Mouse (Mus musculus) heart, adult 2 months (tissue): ENCODE data around the gene Atxn7. TPM values are rescaled to one million over a fixed set of nuclear protein-coding genes. Genes with fewer than 3 reads are reported as not detected.

Experiments used
- DNase-seq, 2 experiments: peaks; one replicate each; pipeline ENCODE4 v3.0.0; 2021
- H3K27ac ChIP-seq: fragments of 200-600 bp; 2 replicates; pipeline ENCODE4 v1.8.1; 2022
- H3K27me3 ChIP-seq: fragments of 200-500 bp; 2 replicates; pipeline ENCODE4 v1.6.1; 2012; ENCODE audit warnings: mild to moderate bottlenecking, low read length, inconsistent platforms, mixed read lengths; ENCODE audit not compliant: control insufficient read depth, insufficient read depth
- H3K36me3 ChIP-seq: fragments of 200-500 bp; 2 replicates; pipeline ENCODE4 v1.6.1; 2012; ENCODE audit warnings: low read length, inconsistent platforms; ENCODE audit not compliant: control insufficient read depth, insufficient read depth
- H3K4me1 ChIP-seq: fragments of 200-500 bp; 2 replicates; pipeline ENCODE4 v1.6.1; 2011; ENCODE audit warnings: low read length; ENCODE audit not compliant: control insufficient read depth, insufficient read depth
- H3K4me3 ChIP-seq: fragments of 200-600 bp; 2 replicates; pipeline ENCODE4 v1.8.1; 2022
- H3K79me2 ChIP-seq: fragments of 200-500 bp; replicated peaks from 2 replicates; pipeline ENCODE4 v1.6.1; 2012; ENCODE audit warnings: mild to moderate bottlenecking, inconsistent platforms, low read length, moderate library complexity, mixed read lengths; ENCODE audit not compliant: control insufficient read depth, insufficient read depth
- H3K9ac ChIP-seq: fragments of 200-500 bp; 2 replicates; pipeline ENCODE4 v1.6.1; 2012; ENCODE audit warnings: low read depth, mild to moderate bottlenecking, control low read depth, inconsistent platforms, low read length, mixed read lengths
- CTCF ChIP-seq: fragments of 200-600 bp; IDR thresholded peaks from 2 replicates; pipeline ENCODE4 v1.8.1; 2022; ENCODE audit warnings: antibody characterized with exemption, mild to moderate bottlenecking, moderate library complexity
- EP300 ChIP-seq: fragments of 200-500 bp; IDR thresholded peaks from 2 replicates; pipeline ENCODE4 v1.6.1; 2011; ENCODE audit warnings: low read depth, low read length, control low read depth; ENCODE audit not compliant: insufficient read depth
- POLR2A ChIP-seq: fragments of 200-500 bp; IDR thresholded peaks from 2 replicates; pipeline ENCODE4 v1.6.1; 2011; ENCODE audit warnings: mild to moderate bottlenecking, low read depth, low read length, control low read depth; ENCODE audit not compliant: insufficient read depth
- WGBS: fragments of 180-500 bp; shearing (Covaris S2); methylation state at CpG from one replicate; pipeline ENCODE4 v1.1.7; 2018; 5-methylcytosine and 5-hydroxymethylcytosine counted together
- intact Hi-C: fragments of 180-260 bp; cut with DNase I; formaldehyde crosslinking; loops from one replicate; pipeline ENCODE4 v1.15.1; 2025
- polyA plus RNA-seq: library from polyadenylated mRNA; depleted of rRNA; stranded (reverse); fragments of >200 nt; gene quantifications from 2 replicates; pipeline ENCODE4 v1.2.3, GENCODE M21; 2012
- total RNA-seq, 2 experiments: library from RNA; stranded (reverse); gene quantifications; 2 replicates each; pipeline ENCODE4 v1.2.3; 2021

The Atxn7 gene
- total and polyA plus RNA-seq, 3 experiments, result 13.9 to 16.2 (median 16.1) TPM

DNA sequence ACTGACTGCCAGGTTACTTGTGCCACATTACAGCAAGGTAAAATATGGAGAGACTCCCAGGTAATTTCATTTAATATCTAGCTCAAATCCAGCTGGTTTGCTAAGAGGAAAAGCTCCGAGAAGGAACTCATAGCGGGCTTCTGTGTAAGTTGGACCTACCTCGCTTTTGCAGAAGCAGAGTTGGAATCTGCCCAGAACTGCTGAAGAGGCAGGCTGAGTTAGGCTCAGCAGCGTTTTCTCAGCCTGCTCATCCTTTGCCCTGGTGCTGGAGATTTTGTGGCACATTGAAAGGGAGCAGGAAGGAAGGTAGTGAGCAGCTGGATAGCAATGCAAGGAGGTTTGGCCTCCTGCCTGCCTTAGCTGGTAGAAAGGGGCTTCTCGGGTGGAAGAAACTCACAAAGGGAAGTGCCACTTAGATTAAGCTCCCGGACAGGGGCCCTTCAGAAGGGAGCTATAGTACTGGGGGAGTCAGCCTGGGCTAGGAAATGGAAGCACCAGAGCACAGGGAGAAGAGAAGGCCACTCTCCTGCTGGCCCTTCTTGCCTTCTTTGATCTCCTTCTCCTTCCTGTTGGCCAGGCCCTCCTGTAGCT, 10.5 kb downstream of the Atxn7 start:
- Histone ChIP-seq H3K79me2 (no peaks in the 10 kb centered on the region), H3K4me1 (peaks cover 1% of the 10 kb centered on the region), H3K9ac (no peak overlapping the region), H3K27me3 (no peaks in the 10 kb centered on the region), H3K27ac (no peak overlapping the region), H3K4me3 (no peak overlapping the region), H3K36me3 (no peaks in the 10 kb centered on the region)
- TF ChIP-seq POLR2A, result no peak
- TF ChIP-seq CTCF, result no peak
- no peak for TF ChIP-seq EP300
- 38% methylated on average over 6 of the region's 6 CpGs for WGBS
- no peak for DNase-seq
- intact Hi-C loops, result no loop called here

DNA sequence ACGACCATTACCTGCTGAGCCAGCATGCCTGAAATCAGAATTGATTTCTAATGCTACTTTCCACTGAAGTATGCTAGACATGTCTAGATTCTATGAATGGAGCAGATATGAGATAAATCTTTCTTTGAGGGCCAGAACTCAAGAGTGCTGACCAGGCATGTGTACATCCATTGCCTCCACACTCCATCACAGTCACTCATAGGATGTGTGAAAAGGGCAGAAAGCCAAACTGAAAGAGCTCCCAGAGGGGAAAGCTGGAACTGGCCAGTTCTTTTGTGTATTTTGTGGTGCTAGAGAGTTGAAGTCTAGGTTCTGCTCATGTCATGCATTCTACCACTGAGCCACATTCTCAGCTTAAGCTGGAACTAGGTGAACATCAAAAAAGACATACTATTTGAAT, 16.3 kb downstream of the Atxn7 start:
- intact Hi-C loops, result no loop called here
- H3K36me3 ChIP-seq, result no peaks in the 10 kb centered on the region
- H3K27me3 ChIP-seq, result no peaks in the 10 kb centered on the region
- H3K79me2 ChIP-seq, result no peaks in the 10 kb centered on the region
- peaks cover 4% of the 10 kb centered on the region for H3K4me1 ChIP-seq
- no peak for DNase-seq
- no peak overlapping the region for H3K4me3 ChIP-seq
- no peak overlapping the region for H3K9ac ChIP-seq
- WGBS, result 68% methylated on average over 1 of the region's 1 CpGs
- TF ChIP-seq POLR2A (no peak), CTCF (no peak)
- no peak overlapping the region for H3K27ac ChIP-seq

DNA sequence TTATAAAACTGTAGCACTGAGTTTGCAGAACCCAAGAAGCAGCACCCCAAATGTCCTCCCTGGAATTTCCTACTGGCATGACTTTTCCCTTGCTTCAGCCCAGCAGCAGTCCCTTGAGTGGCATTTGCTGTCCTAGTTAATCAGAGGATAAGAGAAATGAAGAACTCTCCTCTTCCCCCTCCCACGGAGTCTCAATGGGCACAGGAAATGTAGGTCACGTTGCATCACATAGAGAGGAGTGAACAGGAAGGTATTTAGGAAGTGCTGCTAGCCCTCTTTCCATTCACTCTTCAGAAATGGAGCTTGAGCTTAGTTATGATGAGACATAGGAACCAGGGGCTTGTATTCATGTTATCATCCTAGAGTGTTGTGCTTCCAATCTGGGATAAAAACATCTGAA, 20.0 kb downstream of the Atxn7 start:
- DNase-seq, result peak in 1 of 2 experiments; percentile 5
- Histone ChIP-seq H3K27ac (no peak overlapping the region), H3K4me1 (peaks cover 4% of the 10 kb centered on the region), H3K9ac (no peak overlapping the region), H3K36me3 (no peaks in the 10 kb centered on the region), H3K79me2 (no peaks in the 10 kb centered on the region), H3K27me3 (no peaks in the 10 kb centered on the region), H3K4me3 (no peak overlapping the region)
- no peak for TF ChIP-seq POLR2A
- intact Hi-C loops, result no loop called here
- 26% methylated on average over 2 of the region's 2 CpGs for WGBS

DNA sequence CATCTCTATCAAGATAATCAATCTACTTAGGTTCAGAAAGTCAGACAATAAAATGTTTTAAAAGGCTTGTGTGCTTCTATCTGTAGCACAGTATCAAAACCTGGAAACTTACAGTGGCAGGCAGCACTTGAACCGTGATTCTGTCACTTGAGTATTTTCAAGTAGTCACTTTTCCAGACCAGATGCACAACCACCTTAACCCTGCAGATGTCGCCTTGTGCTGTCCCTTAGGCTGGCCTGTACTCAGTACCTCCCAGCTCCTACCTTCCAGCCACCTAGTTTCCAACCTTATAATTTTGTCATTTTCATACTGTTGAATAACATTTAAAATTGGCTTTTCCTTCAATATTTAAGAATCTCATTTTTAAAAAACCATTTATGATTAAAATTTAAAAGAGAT, 20.9 kb downstream of the Atxn7 start:
- Histone ChIP-seq H3K36me3 (no peaks in the 10 kb centered on the region), H3K27ac (no peak overlapping the region), H3K4me1 (peaks cover 4% of the 10 kb centered on the region), H3K4me3 (no peak overlapping the region), H3K27me3 (no peaks in the 10 kb centered on the region), H3K79me2 (no peaks in the 10 kb centered on the region), H3K9ac (no peak overlapping the region)
- no peak for DNase-seq
- intact Hi-C loops, result no loop called here
- 80% methylated on average over 2 of the region's 2 CpGs for WGBS
- TF ChIP-seq EP300, result no peak
- TF ChIP-seq CTCF, result peak; percentile 42
- no peak for TF ChIP-seq POLR2A

DNA sequence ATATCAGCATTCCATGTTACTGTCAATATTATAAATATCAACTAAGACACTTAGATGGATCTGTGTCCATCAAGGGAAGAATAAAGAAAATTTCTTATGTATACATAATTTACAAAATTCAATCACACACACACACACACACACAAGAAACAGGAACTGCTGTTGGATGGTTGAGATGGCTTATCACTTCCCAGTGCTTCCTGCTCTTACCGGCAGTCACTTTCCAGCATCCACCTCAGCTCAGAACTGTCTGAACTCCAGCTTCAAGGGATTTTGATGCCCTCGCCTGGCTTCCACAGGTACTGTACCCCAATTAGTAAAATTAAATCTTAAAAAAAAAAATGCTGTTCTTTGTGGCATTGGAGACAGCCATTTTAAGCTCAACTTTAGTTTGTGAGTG, 27.2 kb downstream of the Atxn7 start:
- H3K4me3 ChIP-seq, result no peak overlapping the region
- H3K79me2 ChIP-seq, result no peaks in the 10 kb centered on the region; the same call in 1 of the 2 replicates
- H3K9ac ChIP-seq, result no peak overlapping the region
- DNase-seq, result no peak
- no peaks in the 10 kb centered on the region for H3K36me3 ChIP-seq
- H3K4me1 ChIP-seq, result no peaks in the 10 kb centered on the region
- no peaks in the 10 kb centered on the region for H3K27me3 ChIP-seq
- no peak for TF ChIP-seq EP300
- no peak for TF ChIP-seq POLR2A
- no peak for TF ChIP-seq CTCF
- 45% methylated on average over 2 of the region's 2 CpGs for WGBS
- intact Hi-C loops, result no loop called here
- no peak overlapping the region for H3K27ac ChIP-seq

- TF ChIP-seq CTCF (no peak), EP300 (no peak), POLR2A (no peak)
- no peak overlapping the region for H3K9ac ChIP-seq
- 82% methylated on average over 3 of the region's 3 CpGs for WGBS
- H3K4me3 ChIP-seq, result no peak overlapping the region
- no peaks in the 10 kb centered on the region; the same call in 1 of the 2 replicates for H3K79me2 ChIP-seq
- H3K27me3 ChIP-seq, result no peaks in the 10 kb centered on the region
- H3K36me3 ChIP-seq, result no peaks in the 10 kb centered on the region
- H3K27ac ChIP-seq, result no peak overlapping the region
- no peak for DNase-seq
- H3K4me1 ChIP-seq, result no peaks in the 10 kb centered on the region
- intact Hi-C loops, result no loop called here
These were observed 29.5 kb downstream of the Atxn7 start for GRCm38 (mm10) chr14:13990741-13991140.
